Mouse (Mus musculus) embryo, embryonic 11 days (tissue): ENCODE results near the gene Cdc42bpb.

Experiments used
- DNase-seq: peaks from one replicate; pipeline ENCODE4 v3.0.0-alpha.2; 2015

The Cdc42bpb gene

DNA sequence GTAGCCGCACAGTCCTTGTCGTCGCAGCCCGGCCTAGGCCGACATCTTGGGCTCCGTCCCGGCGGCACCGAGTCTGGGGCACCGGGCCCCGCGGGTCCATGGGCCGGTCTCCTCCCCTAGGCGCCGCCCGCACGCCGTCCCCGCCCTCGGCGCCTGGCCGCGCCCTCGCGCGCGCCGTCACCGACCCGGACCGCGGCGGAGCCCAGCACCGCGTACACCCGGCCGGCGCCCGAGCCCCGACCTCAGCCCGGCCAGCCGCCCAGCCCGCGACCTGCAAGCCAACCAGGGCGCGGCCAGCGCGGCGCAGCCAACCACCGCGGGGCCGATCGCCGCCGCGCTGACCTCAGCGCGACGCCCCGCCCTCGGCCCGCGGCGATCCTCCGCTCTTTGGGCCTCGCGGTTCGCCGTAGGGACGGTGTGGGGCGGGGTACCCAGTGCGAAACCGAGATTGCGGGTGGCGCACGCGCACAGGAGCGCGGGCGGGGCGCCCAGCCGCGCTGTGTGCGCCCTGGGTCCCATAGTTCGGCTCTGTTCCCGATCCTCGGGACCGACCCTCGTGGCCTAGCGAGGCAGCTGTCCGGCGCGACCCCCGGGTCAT lies at the start of gene Cdc42bpb:
TSS of gene Cdc42bpb (minus strand) at position 343 of the 598 bp plus-strand sequence.
- DNase-seq = peak; percentile 97

DNA sequence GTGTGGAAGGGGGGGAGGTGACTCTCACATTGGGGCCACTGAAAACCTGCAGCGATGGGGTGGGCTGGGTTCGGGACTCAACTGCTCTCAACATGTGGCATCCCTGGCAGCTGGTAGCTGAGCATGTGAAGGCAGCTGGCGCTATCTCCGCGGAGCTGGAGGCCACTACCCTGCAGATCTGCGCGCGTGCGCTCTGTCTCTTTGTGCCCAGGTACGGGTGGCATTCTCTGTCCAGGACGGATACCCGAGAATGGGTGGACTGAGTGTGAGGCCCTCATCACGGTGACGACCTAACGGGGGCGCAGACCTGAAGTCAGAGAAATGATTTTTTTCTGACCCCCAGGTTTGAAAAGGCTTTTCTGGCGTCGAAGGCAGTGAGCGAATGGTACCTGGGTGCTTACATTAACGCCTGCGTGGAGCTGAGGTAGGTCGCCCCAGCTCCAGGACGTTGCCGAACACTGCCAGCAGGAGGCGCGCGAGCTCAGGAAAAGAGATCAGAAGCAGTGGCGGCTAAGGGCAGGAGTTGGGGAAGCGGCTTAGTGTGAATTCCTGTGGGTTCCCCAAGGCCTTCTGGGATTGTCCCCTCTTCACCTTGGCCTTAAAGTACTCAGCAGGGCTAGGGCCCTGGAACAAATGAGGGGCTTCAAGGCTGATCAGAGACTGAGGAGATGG lies 48.4 kb upstream of the Cdc42bpb start:
- DNase-seq = peak; percentile 90

DNA sequence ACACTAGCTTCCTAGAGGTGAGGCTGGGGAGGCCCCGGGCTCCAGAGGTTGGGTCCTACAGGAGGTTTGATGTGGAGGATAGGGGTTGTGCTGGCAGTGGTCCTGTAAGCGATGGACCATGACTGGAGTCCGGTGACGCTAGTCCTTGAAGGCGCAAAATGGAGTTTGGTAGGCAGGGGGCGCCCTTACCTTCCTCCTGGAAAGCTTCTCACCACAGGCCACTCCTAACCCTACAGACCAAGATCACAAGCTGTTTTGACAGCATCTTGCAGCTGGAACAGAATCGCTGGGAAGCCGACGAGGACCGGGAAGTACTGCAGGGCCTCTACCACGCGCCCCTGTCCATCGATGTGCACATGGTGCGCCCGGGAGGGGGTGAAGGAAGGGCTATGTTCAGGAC lies 47.7 kb upstream of the Cdc42bpb start:
- DNase-seq = peak; percentile 86

DNA sequence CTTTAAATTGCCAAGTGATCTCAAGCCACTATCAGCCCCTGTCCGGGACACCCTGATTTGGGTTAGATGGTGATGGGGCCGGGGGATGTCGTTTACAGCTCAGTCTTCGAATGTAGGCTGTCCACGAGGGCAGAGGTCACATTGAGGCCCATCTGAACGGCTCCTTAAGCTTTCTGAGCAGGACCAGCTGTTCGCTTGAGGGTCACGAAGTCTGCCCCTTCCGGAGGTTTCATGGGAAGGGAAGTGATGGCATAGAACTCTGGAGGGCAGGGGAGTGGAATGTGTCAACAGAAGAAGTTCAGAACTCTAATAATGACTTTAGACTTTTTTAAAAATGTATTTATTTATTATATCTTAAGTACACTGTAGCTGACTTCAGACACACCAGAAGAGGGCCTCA lies 47.0 kb upstream of the Cdc42bpb start:
- DNase-seq = no peak

DNA sequence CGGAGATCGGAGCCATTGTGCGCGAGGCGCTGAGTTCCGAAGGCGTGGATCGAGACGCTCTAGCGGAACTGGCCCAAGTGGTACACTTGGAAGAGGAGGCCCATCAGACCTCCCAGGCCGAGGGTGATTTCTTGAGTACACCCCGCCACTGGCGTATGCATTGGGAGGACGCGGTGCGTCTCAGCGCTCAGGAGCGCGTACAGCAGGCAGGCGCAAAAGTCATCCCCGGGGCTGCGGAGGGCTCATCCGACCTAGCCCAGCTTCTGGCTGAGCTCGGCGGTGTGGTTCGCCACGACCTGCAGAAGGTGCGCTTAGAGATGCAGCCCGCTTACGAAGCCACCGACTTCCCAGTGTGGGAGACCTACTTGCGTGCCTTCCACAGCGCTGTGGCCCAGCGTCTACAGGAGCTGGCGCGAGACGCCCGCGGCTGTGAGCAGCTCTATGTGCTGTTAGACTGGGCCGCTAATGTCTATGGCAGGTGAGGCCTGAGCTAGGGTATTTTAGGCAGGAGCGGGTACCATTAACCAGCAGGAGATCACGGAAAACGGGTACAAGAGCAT lies 46.1 kb upstream of the Cdc42bpb start:
- no peak for DNase-seq

DNA sequence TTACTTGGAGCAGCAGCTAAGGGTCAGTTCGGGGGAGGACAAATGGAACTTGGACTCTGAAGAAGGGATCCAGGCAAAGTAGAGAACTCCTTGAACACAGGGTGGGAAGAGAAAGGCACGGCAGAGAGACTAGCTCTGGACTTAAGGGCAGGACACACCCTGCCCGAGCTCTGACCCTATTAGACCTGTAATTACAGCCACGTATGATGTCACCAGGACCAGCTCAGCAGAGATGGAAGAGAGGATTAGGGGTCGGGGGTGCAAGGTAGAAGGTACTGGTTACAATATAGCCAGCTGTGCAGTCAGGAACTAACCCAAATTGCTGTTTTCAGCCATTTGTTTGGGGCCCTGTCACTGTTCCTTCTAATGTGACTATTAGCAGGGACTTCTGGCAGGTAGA lies 45.3 kb upstream of the Cdc42bpb start:
- DNase-seq = no peak

DNA sequence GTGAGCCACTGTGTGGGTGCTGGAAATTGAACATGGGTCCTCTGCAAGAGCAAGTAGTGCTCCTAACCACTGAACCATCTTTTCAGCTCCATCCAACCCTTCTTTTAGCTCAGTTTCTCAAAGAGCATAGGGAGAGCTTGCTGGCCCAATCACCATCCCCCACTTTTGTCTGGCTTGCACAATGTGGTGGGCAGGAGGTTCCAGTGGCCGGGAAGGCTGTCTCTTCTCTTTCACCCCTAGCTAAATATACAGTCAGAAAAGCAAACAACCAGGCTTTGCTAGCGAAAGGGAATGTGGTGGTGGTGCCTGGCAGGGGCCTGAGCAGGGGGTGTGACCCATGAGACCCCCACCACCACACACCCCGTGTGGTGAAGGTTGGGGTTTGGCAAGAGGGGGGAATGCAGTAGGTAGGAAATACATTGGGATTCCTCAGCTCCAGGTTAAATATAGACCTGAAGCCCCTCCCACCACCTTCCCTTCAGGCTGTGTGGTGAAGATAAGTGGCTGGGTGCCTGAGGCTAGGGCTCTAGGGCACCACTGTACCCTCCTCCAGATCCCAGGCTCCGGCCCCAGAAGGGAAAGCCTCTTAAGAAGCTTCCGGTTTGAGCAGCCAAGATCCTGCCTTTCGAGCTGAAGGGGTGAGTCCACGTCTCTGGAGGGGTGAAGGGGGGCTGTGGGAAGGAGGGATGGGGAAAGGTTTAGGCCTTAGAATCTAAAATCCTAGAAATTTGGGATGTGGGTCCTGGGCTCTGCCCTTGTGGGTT lies 43.6 kb upstream of the Cdc42bpb start:
- DNase-seq = no peak

DNA sequence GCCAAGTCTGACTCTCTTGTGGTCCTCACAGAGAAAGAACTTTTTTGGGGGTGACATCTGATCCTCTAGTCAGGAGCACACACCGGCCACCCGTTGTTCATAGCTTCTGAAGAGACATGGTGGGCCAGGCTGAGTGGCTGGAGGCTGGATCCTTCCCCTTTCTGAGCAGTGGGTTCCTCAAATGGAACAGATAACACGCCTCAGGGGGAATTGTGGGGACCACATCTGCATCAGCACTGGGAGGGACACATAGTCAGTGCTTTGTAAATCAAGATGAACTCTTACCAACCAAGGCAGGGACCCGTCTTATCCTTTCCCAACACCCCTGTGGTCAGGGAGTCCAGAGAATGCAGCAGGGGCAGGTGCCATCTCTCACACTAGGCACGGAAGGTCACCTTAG lies 42.4 kb upstream of the Cdc42bpb start:
- DNase-seq = no peak

DNA sequence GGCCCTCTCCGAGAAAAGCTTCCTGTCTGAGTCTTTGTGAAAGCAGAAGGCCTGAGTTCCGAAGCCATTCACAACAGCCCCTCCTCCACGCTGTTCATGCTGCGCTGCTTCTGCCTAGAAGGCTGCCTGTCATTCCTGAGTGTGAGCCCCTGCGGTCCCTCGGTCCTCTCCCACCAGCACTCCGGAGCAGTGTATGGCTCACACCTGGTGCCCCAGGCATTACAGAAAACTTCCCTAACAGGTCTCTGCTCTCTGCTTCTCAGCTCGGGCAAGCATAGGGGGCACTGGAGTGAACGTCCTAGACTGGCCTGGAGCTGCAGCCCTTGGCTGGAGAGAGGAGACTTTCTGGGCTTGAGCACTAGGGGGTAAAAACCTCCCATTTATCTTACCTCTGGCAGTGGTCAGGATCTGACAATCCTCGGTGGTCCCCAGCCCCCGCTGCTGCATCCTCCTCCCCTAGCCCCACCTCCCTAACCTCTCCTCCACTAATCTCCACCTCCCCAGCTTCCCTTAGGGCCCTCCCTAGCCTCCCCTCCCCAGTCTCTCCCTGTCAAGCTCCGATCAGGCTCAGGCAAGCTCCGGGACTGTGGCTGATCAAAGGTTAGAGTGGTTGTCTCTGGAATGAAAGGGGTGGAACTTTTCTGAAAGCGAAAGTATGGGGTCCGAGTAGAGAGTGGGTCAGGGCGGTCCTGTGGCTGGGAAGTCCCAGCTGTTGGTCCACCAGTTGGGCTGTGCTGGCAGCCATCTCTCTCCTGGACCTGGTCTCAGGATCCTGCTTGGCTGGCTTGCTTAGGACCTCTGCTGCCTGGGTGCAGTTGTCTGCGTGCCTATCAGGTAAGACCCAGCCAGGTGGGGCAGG lies 39.6 kb upstream of the Cdc42bpb start, which contains the start of gene Exoc3l4:
TSS of gene Exoc3l4 (plus strand) at position 97 of the 859 bp plus-strand sequence.
- DNase-seq = peak; percentile 65

DNA sequence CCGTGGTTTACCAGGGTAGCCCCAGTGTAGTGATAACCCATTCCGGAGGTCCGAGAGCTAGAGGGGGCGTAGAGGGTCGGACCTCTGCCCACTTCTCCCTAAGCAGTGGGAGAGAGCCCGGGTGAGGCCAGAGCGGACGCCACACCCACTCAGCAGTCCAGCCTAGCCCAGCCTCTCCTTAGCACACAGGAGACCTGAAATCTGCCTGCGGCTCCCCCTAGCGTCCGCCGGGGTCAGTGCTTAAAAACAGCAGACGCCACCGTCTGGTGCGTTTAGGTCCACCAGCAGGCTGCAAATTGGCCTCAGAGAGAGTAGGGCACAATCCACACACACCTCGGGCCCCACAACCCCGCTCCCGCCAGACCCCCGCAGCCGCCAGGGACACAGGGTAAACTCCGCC lies 35.8 kb upstream of the Cdc42bpb start:
- peak; percentile 92 for DNase-seq

DNA sequence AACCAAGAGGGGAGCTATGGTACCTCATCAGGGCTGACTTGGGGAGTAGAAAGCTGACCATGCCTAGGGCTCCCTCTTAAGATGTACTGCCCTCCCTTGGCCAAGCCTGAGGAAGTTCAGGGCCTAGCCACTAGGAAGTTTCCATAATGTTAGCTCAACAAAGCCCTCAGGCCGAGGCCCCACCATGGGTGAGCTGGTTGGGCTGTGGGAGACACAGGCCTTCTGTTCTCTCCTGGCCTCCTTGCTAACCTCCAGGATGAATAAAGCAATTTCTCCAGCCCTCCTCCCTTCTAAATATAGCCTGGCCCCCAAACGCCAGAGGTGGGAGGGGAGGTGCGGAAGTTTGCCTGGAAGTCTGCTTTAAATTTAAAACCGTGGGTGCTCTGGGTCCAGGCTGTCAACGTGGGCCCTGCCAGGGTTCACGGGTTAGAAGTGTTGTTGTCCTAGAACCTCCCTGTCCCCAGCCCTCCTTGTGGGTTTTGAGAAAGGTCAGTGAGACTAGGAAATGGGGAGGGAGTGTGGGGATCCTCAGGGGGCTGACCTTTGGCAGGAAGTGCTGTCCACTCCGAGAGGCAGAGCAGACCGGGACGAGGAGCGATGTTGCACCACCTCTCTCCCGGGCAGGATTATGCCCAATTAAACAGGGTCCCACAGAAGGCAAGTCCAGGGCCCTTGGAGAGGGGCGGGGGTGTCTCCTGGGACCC lies 35.2 kb upstream of the Cdc42bpb start:
- no peak for DNase-seq

DNA sequence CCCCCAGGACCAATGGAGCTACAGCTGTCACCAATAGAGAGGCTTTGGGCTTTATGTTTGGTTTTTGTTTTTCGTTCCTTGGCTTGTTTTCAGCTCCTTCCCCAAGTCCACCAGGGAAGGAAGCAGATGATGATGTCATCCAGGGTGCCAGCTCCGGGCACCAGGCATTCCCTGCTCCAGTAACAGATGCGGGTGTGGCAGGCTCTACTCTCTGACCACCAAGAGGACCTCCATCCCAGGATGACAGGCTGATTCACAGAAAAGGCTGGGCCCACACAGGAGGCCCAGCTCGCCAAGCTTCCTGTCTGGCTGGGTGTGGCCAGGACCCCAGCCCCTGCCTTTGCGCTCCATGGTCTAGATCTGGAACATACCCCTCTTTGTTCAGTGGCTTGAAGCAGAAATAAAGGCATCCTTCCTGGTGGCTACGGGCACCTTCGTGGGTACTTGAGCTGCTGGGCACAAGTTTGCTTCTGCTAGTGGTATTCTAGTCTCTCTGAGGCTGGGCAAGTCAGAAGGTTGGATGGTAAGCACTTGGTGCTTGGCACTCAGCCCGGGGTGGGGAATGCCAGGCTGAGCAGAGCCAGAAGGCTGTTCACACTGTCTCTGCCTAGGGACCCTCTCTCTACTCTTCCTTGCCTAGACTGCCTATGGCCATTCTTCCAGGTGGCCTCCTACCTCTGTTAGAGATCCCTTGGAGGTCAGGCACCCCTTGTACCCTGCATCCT lies 34.3 kb upstream of the Cdc42bpb start:
- no peak for DNase-seq

DNA sequence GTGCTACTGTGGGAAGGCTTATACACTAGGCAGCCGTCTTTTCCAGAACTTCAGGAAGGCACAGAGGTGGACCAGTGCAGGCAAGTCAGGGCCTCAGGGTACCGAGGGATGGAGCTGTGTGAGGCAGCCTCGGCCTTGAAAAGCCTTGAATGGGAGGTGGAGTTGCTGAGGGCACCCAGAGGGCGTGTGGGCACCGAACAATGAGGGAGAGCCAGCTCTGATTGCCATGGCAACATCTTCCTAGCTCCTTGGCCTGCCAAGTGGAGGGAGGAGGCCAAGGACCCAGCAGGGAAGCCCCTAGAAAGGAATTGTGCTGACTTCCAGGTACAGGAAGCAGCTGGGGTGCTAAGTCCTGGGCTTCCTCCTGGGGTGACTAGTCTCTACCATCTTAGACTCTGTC lies 32.1 kb upstream of the Cdc42bpb start:
- DNase-seq = no peak

DNA sequence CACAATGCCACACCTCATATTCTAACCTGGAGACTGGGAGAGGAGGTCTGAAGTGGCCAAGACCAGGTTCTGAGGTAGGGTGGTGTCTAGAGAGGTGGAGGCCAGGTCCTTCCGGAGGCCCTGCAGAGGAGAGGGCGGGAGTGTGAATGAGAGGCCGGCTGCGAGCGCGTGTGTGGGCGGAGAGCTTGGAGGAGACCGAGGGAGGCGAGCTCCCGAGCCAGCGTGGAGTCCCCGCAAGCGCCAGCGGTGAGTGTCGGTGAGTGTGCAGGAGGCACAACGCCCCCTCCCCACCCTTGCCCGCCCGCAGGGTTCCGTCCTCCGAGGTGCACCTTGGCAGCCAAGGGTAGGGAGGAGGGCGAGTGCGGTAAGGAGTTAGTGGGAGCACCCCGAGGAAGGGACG lies 29.1 kb upstream of the Cdc42bpb start, which contains the start of gene Lbhd2:
TSS of gene Lbhd2 (plus strand) at position 188 of the 400 bp plus-strand sequence.
- DNase-seq = no peak

DNA sequence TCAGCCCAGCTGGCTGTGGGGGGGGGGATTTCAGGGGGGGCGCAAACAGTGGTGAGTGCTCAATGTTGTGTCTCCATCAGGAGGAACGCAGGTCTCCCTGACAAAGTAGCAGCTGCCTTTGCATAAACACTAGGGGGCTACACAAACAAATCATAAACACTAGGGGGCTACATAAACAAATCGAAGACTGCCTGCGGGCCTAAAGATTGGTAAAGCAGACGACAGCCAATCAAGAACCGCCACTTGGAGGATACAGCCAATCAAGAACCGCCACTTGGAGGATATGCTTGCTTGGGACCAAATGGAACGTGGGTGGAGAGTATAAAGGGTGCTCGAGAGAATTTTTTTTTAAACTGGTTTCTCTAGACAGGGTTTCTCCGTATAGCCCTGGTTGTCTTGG lies 27.4 kb upstream of the Cdc42bpb start:
- no peak for DNase-seq

DNA sequence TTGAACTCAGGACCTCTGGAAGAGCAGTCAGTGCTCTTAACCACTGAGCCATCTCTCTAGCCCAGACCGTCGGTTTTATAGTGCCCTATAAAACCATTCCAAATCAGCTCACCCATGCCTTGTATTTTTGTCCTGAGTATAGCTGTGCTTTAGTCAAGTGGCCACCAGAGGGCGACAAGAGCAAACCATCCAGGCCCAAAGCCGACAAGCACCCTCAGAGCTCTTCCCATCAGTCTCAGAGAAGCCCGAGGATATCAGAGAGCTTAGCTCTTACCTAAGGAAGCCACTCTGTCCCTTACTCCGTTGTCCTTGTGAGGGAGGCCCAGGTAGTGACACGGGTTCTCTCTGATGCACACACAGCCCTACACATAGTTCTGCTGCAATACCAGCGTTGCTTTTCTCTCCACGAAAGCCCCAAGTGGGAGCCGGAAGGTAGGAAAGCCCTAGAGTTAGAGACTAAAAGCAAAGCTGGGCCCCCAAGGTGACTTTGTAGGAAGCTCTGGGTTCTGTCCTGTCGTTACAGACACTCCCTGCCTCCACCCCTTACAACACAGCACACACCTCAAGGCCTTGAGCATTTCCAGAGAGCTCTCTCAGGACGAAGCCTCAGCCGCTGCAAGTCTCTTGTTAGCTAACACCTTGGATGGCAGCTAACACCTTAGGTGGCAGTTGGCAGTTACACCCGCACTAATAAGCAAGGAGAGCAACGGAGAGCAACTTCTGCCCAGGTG lies 24.1 kb upstream of the Cdc42bpb start:
- peak; percentile 86 for DNase-seq

DNA sequence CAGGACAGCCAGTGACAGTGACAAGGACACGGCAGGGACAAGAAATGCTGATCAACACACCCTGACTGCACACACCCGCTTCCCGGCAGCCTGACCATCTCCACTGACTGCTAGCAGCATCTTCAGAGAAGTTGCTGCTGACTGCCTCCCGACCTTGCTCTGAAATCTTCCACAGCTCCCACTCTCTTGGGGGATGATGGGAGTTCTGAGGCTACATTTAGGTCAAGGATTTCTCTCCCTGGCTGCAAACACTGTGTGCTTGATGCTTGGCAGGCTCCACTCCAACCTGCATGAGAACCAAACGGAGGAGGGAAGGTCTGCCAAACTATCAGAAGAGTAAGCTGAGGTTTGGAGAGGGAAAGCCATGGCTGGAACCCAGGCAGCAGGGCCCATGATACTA lies 19.5 kb upstream of the Cdc42bpb start:
- DNase-seq = no peak

DNA sequence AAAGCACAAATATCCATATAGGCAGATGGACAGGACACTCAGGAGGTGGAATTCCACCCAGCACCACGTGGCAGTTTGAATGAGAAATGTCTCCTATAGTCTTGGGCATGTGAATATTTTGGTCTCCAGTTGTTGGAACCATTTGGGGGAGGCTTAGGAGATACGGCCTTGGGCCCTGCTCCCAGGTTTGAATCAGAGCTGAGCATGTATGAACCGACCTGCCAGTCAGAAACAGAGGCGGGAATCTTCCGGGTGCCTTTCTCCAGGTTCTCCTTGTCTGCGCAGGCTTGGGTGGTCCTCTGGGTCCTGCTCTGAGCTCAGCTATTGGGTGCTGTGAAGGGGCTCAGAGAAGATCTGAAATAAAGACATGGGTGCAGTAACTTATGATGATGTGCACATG lies 16.5 kb upstream of the Cdc42bpb start:
- DNase-seq = no peak

DNA sequence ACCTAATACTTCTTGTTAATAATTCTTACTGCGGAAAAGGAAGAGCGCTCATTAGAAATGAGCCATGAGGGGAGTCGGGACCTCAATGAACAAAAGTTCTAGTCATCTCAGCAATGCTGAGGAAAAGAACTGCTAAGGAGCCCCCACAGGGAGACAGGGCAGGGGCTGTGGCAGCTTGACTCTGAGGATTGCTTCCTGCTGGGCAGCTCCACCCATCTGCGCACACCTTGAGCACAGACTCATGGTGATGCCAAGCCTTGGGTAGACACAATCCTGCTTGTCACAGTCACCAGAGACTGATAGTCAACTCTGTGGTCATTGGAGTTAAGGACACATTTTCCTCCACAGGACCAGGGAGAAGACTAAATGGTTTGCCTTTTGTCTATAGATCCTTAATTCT lies 9.6 kb upstream of the Cdc42bpb start:
- DNase-seq = no peak

DNA sequence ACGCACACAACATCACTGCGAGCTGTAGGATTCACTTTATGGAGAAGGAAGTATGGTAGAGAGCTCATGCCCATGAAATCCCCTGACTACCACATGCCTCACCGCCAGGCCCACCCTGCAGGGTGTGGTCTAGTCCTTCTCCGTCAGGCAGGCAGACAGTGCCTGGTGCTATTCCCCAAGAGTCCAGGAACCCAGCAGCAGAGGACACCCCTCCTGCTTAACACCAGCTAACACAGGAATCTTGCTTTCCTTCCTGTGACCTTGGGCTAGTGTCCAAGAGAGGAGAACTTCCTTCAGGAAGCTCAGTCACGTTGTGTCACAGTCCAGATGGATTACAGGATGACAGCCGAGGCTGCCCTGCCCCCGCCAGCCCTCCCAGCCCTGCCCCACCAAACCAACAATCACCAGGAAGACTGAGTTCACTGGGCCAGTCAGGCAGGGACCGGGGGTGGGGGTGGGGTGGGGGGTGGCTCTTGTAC lies 9.2 kb upstream of the Cdc42bpb start:
- DNase-seq = no peak
